Mouse (Mus musculus): ENCODE measurements at regions not wholly inside any gene's neighbourhood (a gene's known extent, or its start where the extent isn't known, plus 50 kb on each side); places are given as distances from the start of the nearest gene placed in this dataset.

GRCm38 (mm10) chr2:123813950-123814337 lies 275.8 kb upstream of the Sema6d start:
- peak overlapping the region; percentile 1; the same call in 1 of the 2 replicates for H3K4me2 ChIP-seq (ENCODE audit: low read depth, low read length, poor library complexity, severe bottlenecking)
- ATAC-seq (ENCODE audit: low FRiP score) (peak; percentile 61), DNase-seq (ENCODE audit: low spot score) (peak; percentile 23)
- peaks cover 4% of the 10 kb centered on the region; the same call in 1 of the 2 replicates for H3K4me1 ChIP-seq (ENCODE audit: insufficient read depth, low read length)
- no peaks in the 10 kb centered on the region for H3K27me3 ChIP-seq (ENCODE audit: insufficient read depth, low read length)
- H3K27ac ChIP-seq (ENCODE audit: low read depth, low read length): peak overlapping the region; percentile 60; the same call in 1 of the 2 replicates
- H3K9ac ChIP-seq (replicated peaks; ENCODE audit: low read length, poor library complexity, severe bottlenecking): no peak overlapping the region
- H3K4me3 ChIP-seq (ENCODE audit: low read depth, low read length): no peak overlapping the region
- WGBS: 21% methylated on average over 3 of the region's 3 CpGs
- TF ChIP-seq CTCF (IDR thresholded peaks at IDR 0.05): no peak
- no peaks in the 10 kb centered on the region for H3K9me3 ChIP-seq (ENCODE audit: low read length)
- H3K36me3 ChIP-seq (ENCODE audit: insufficient read depth, low read length): no peaks in the 10 kb centered on the region

GRCm38 (mm10) chr2:123816627-123817026 lies 273.1 kb upstream of the Sema6d start:
- H3K9ac ChIP-seq (replicated peaks; ENCODE audit: low read length, poor library complexity, severe bottlenecking): no peak overlapping the region
- H3K4me1 ChIP-seq (ENCODE audit: insufficient read depth, low read length): peaks cover 4% of the 10 kb centered on the region; the same call in 1 of the 2 replicates
- WGBS: 60% methylated on average over 2 of the region's 2 CpGs
- no peak overlapping the region for H3K27ac ChIP-seq (ENCODE audit: low read depth, low read length)
- H3K4me2 ChIP-seq (ENCODE audit: low read depth, low read length, poor library complexity, severe bottlenecking): no peak overlapping the region
- no peaks in the 10 kb centered on the region for H3K36me3 ChIP-seq (ENCODE audit: insufficient read depth, low read length)
- H3K4me3 ChIP-seq (ENCODE audit: low read depth, low read length): no peak overlapping the region
- H3K9me3 ChIP-seq (ENCODE audit: low read length): no peaks in the 10 kb centered on the region
- no peak for ATAC-seq (ENCODE audit: low FRiP score)
- peak; percentile 53 for DNase-seq (ENCODE audit: low spot score)
- H3K27me3 ChIP-seq (ENCODE audit: insufficient read depth, low read length): no peaks in the 10 kb centered on the region
- no peak for TF ChIP-seq CTCF (IDR thresholded peaks at IDR 0.05)

GRCm38 (mm10) chr2:123833540-123834136 lies 256.1 kb upstream of the Sema6d start:
- H3K27ac ChIP-seq (ENCODE audit: low read depth, low read length): no peak overlapping the region
- 36% methylated on average over 1 of the region's 1 CpGs for WGBS
- H3K9me3 ChIP-seq (ENCODE audit: low read length): no peaks in the 10 kb centered on the region
- H3K4me2 ChIP-seq (ENCODE audit: low read depth, low read length, poor library complexity, severe bottlenecking): no peak overlapping the region
- no peaks in the 10 kb centered on the region for H3K36me3 ChIP-seq (ENCODE audit: insufficient read depth, low read length)
- no peaks in the 10 kb centered on the region for H3K27me3 ChIP-seq (ENCODE audit: insufficient read depth, low read length)
- DNase-seq (ENCODE audit: low spot score): no peak
- no peak overlapping the region for H3K9ac ChIP-seq (replicated peaks; ENCODE audit: low read length, poor library complexity, severe bottlenecking)
- TF ChIP-seq CTCF (IDR thresholded peaks at IDR 0.05): no peak
- H3K4me1 ChIP-seq (ENCODE audit: insufficient read depth, low read length): no peaks in the 10 kb centered on the region
- no peak for ATAC-seq (ENCODE audit: low FRiP score)
- no peak overlapping the region for H3K4me3 ChIP-seq (ENCODE audit: low read depth, low read length)
